Mouse (Mus musculus): ENCODE results near the gene 4430402I18Rik. TPM values are rescaled to one million over a fixed set of nuclear protein-coding genes. Genes with fewer than 3 reads are reported as not detected.

4430402I18Rik gene
- total and polyA plus RNA-seq, 3 experiments: 0.14 to 0.51 (median 0.15) TPM

GRCm38 (mm10) chr19:28982617-28983016 is 15.0 kb upstream of the 4430402I18Rik start:
- no peak for TF ChIP-seq MAZ (IDR thresholded peaks at IDR 0.05; ENCODE audit: low read depth, low read length)
- TF ChIP-seq CHD2 (IDR thresholded peaks at IDR 0.05; ENCODE audit: low read length): no peak
- TF ChIP-seq MEF2A (IDR thresholded peaks at IDR 0.05; ENCODE audit: borderline replicate concordance, low read depth, low read length): no peak
- no peak for TF ChIP-seq MAFK (IDR thresholded peaks at IDR 0.05; ENCODE audit: insufficient replicate concordance, low read length)
- TF ChIP-seq KAT2A (IDR thresholded peaks at IDR 0.05; ENCODE audit: insufficient replicate concordance, low read length): no peak
- TF ChIP-seq JUND (conservative IDR thresholded peaks at IDR 0.05; ENCODE audit: low read depth, low read length): no peak
- TF ChIP-seq ZC3H11A (IDR thresholded peaks at IDR 0.05; ENCODE audit: low read depth, low read length): no peak
- TF ChIP-seq USF1 (IDR thresholded peaks at IDR 0.05; ENCODE audit: low read depth, low read length): no peak
- no peak for TF ChIP-seq NELFE (IDR thresholded peaks at IDR 0.05; ENCODE audit: low read depth, low read length)
- TF ChIP-seq ETS1 (conservative IDR thresholded peaks at IDR 0.05; ENCODE audit: low read depth, low read length): no peak
- no peak overlapping the region for H3K27ac ChIP-seq (ENCODE audit: insufficient read depth, low read depth)
- no peak for DNase-seq (ENCODE audit: extremely low read depth)
- H3K9me3 ChIP-seq (replicated peaks; ENCODE audit: low read length): no peaks in the 10 kb centered on the region
- peaks cover 5% of the 10 kb centered on the region for H3K27me3 ChIP-seq (replicated peaks)
- no peaks in the 10 kb centered on the region for H3K36me3 ChIP-seq (replicated peaks in 1 of 2; ENCODE audit: control insufficient read depth in 1 of 2, insufficient read depth in 1 of 2, low read length in 1 of 2)
- dilution Hi-C loops (cut with MboI; ENCODE audit: extremely low pct_ligation_motif_present, extremely low pct_unique_long_range_greater_than_20kb, low sequenced_read_pairs): no loop called here
- H3K4me2 ChIP-seq (ENCODE audit: insufficient read depth, low read depth, poor library complexity, severe bottlenecking): no peak overlapping the region
- no peaks in the 10 kb centered on the region for H3K4me1 ChIP-seq (ENCODE audit: control insufficient read depth in 1 of 2, insufficient read depth in 2 of 2)
- H3K9ac ChIP-seq (ENCODE audit: insufficient read depth, low read depth): no peak overlapping the region
- H3K79me2 ChIP-seq (replicated peaks; ENCODE audit: control insufficient read depth, extremely low read depth, insufficient read depth, poor library complexity, severe bottlenecking): no peaks in the 10 kb centered on the region
- in situ Hi-C loops (cut with MboI; ENCODE audit: low pct_ligation_motif_present, low pct_unique_long_range_greater_than_20kb, low sequenced_read_pairs): loop anchor here (10.0 kb wide), 2 partner anchors 372 to 532 kb away; no protein-coding TSS in a partner anchor
- H3K4me3 ChIP-seq (replicated peaks in 1 of 3; ENCODE audit: low read depth in 2 of 3, low read length in 2 of 3, poor library complexity in 1 of 3): no peak overlapping the region

GRCm38 (mm10) chr19:28974862-28975611 is 7.4 kb upstream of the 4430402I18Rik start:
- H3K4me3 ChIP-seq (replicated peaks in 1 of 3; ENCODE audit: low read depth in 2 of 3, low read length in 2 of 3, poor library complexity in 1 of 3): no peak overlapping the region
- no peak overlapping the region for H3K9ac ChIP-seq (ENCODE audit: insufficient read depth, low read depth)
- peak; percentile 44 for DNase-seq (ENCODE audit: extremely low read depth)
- in situ Hi-C loops (cut with MboI; ENCODE audit: low pct_ligation_motif_present, low pct_unique_long_range_greater_than_20kb, low sequenced_read_pairs) (no loop called here), dilution Hi-C loops (cut with MboI; ENCODE audit: extremely low pct_ligation_motif_present, extremely low pct_unique_long_range_greater_than_20kb, low sequenced_read_pairs) (no loop called here)
- no peaks in the 10 kb centered on the region for H3K79me2 ChIP-seq (replicated peaks; ENCODE audit: control insufficient read depth, extremely low read depth, insufficient read depth, poor library complexity, severe bottlenecking)
- no peak overlapping the region for H3K27ac ChIP-seq (ENCODE audit: insufficient read depth, low read depth)
- no peaks in the 10 kb centered on the region for H3K9me3 ChIP-seq (replicated peaks; ENCODE audit: low read length)
- no peaks in the 10 kb centered on the region for H3K27me3 ChIP-seq (replicated peaks)
- H3K36me3 ChIP-seq (replicated peaks in 1 of 2; ENCODE audit: control insufficient read depth in 1 of 2, insufficient read depth in 1 of 2, low read length in 1 of 2): no peaks in the 10 kb centered on the region
- no peak overlapping the region for H3K4me2 ChIP-seq (ENCODE audit: insufficient read depth, low read depth, poor library complexity, severe bottlenecking)
- TF ChIP-seq IRF4 (IDR thresholded peaks at IDR 0.05; ENCODE audit: low read depth, low read length) (no peak), TBP (conservative IDR thresholded peaks at IDR 0.05; ENCODE audit: low read depth, low read length) (no peak), RAD21 (IDR thresholded peaks at IDR 0.05; ENCODE audit: low read depth, low read length) (peak; percentile 74), NRF1 (IDR thresholded peaks at IDR 0.05; ENCODE audit: low read depth, low read length) (no peak), SMC3 (IDR thresholded peaks at IDR 0.05; ENCODE audit: low read depth, low read length) (peak; percentile 76), ELF1 (IDR thresholded peaks at IDR 0.05; ENCODE audit: low read depth, low read length) (no peak), RCOR1 (conservative IDR thresholded peaks at IDR 0.05; ENCODE audit: low read depth, low read length) (no peak), MAFK (IDR thresholded peaks at IDR 0.05; ENCODE audit: insufficient replicate concordance, low read length) (no peak), ZMIZ1 (IDR thresholded peaks at IDR 0.05; ENCODE audit: low read depth, low read length) (no peak), MEF2A (IDR thresholded peaks at IDR 0.05; ENCODE audit: borderline replicate concordance, low read depth, low read length) (no peak), POLR2A (IDR thresholded peaks at IDR 0.05; ENCODE audit: low read depth, low read length) (no peak), TCF12 (IDR thresholded peaks at IDR 0.05; ENCODE audit: low read depth, low read length) (no peak), PAX5 (IDR thresholded peaks at IDR 0.05; ENCODE audit: low read length) (no peak), ZC3H11A (IDR thresholded peaks at IDR 0.05; ENCODE audit: low read depth, low read length) (0 out of 2 replicates have a peak, but pooled peaks have one; percentile 11), CTCF (conservative IDR thresholded peaks at IDR 0.05 in 1 of 2, IDR thresholded peaks at IDR 0.05 in 1 of 2; ENCODE audit: low read depth in 2 of 2, low read length in 2 of 2) (peak; percentile 31 to 80; a peak in 3 of 4 replicates), JUN (IDR thresholded peaks at IDR 0.05; ENCODE audit: insufficient read depth, low read depth, low read length) (no peak), ETS1 (conservative IDR thresholded peaks at IDR 0.05; ENCODE audit: low read depth, low read length) (no peak)
- H3K4me1 ChIP-seq (ENCODE audit: control insufficient read depth in 1 of 2, insufficient read depth in 2 of 2): no peaks in the 10 kb centered on the region
